Mouse (Mus musculus) heart, postnatal 0 days (tissue): ENCODE measurements around the gene Amn1.

Experiments used
- CTCF ChIP-seq: IDR thresholded peaks from 2 replicates; pipeline ENCODE4 v1.5.1; 2016; ENCODE audit warnings: antibody characterized with exemption, control low read depth, low read depth
- EP300 ChIP-seq: IDR thresholded peaks from 2 replicates; pipeline ENCODE4 v1.6.1; 2016; ENCODE audit warnings: antibody characterized with exemption, low read depth

DNA sequence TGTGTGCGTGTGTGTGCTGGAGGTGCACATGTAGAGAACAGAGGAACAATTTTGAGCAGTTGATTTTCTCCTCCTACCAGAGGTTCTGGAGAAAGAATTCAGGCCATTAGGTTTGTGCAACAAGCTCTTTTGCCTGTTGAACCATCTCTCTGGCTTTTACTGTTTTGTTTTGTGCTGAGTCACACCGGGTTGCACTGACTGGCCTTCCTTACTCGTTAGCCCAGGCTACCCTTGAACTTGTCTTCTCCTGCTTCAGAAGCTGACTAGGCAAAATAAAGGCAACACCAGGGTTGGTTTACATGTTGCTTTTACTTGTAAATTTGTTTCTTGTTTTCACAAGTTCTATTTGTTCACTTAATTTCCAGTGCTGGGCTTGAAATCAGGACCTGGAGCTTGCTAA, 65.5 kb downstream of the Amn1 start:
- no peak for TF ChIP-seq CTCF
- TF ChIP-seq EP300: no peak
